Mouse (Mus musculus): ENCODE results near the gene Mfsd4a.

DNA sequence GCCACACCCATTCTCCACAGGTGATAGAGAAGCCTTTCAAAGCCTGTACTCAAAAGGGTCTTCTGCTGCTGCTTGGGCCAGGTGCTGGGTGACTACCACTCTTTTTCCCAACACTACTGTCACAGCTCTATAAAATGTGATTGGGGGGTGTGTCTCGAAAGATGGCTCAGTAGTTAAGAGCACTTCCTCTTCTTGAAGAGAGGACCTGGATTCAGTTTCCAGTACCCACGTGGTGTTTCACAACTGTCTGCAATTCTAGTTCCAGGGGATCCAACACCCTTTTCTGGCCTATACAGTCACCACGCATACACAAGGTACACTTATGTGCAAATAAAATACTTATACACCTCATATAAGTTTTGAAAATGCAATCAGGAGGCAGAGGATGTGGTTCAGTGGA, 13.5 kb downstream of the Mfsd4a start:
- TF ChIP-seq CTCF (IDR thresholded peaks at IDR 0.05; ENCODE audit: low read depth) (no peak), EP300 (optimal IDR thresholded peaks at IDR 0.05) (no peak)
